In genomic region chr11:53809354-53809753, GRCm38 (mm10) we compare ENCODE assay signal across 23 mouse cellular contexts. TPM values are rescaled to one million over a fixed set of nuclear protein-coding genes. Genes with fewer than 3 reads are reported as not detected.
DNase-seq lines count a peak whose midpoint lies in the region; ATAC-seq and TF ChIP-seq lines count a peak whose summit lies in the region.
"Had no signal": no experiment of that assay in that cellular context is flagged by ENCODE, and none has a peak within 500 bp of the region (broad histone marks: within the 10 kb centered on the region; RNA-seq: fewer than 3 reads in every experiment).

No protein-coding gene starts in this region.

- no peak overlapping the region for H3K9ac ChIP-seq in liver, postnatal 0 days (replicated peaks)
- H3K9ac ChIP-seq: embryonic facial prominence, embryonic 13.5 days; forebrain, postnatal 0 days; heart, embryonic 12.5 days; hindbrain, embryonic 14.5 days; liver, embryonic 14.5 days; neural tube, embryonic 15.5 days had no signal

- WGBS in liver, postnatal 0 days (ENCODE audit: insufficient replicate concordance) = 43% methylated on average over 5 of the region's 5 CpGs
- 36% methylated on average over 5 of the region's 5 CpGs for WGBS in lung, adult 2 months

- H3K4me1 ChIP-seq in liver, postnatal 0 days (ENCODE audit: insufficient read depth) = peaks cover 24% of the 10 kb centered on the region
- peaks cover 27% of the 10 kb centered on the region for H3K4me1 ChIP-seq in lung, adult 2 months (ENCODE audit: control insufficient read depth, insufficient read depth, low read length)
- H3K4me1 ChIP-seq: embryonic facial prominence, embryonic 13.5 days; neural tube, embryonic 15.5 days had no signal

- H3K36me3 ChIP-seq in liver, postnatal 0 days (replicated peaks; ENCODE audit: insufficient read depth, low read length) = no peaks in the 10 kb centered on the region
- H3K36me3 ChIP-seq: embryonic facial prominence, embryonic 13.5 days; heart, embryonic 12.5 days; neural tube, embryonic 15.5 days had no signal

- no peak overlapping the region for H3K4me3 ChIP-seq in liver, postnatal 0 days (ENCODE audit: low read depth, low read length)
- no peak overlapping the region for H3K4me3 ChIP-seq in lung, adult 2 months (replicated peaks; ENCODE audit: extremely low read depth, low read depth, low read length)
- H3K4me3 ChIP-seq: embryonic facial prominence, embryonic 13.5 days; heart, embryonic 12.5 days; megakaryocyte, embryonic 14.5 days; myocyte; neural tube, embryonic 15.5 days had no signal

- peak; percentile 41; the same call in 1 of the 2 replicates for TF ChIP-seq POLR2A in lung, adult 2 months (IDR thresholded peaks at IDR 0.05; ENCODE audit: borderline replicate concordance, extremely low read depth, low read depth, low read length)

- no peak for TF ChIP-seq EP300 in liver, postnatal 0 days (IDR thresholded peaks at IDR 0.05; ENCODE audit: low read depth)

- H3K9me3 ChIP-seq in liver, postnatal 0 days (ENCODE audit: low read length) = no peaks in the 10 kb centered on the region
- H3K9me3 ChIP-seq: embryonic facial prominence, embryonic 13.5 days; heart, embryonic 12.5 days; megakaryocyte, embryonic 14.5 days; neural tube, embryonic 15.5 days had no signal

- H3K27ac ChIP-seq in liver, postnatal 0 days (ENCODE audit: low read depth) = 0 out of 2 replicates have a peak overlapping the region, but pooled peaks have one; percentile 34
- H3K27ac ChIP-seq: embryonic facial prominence, embryonic 13.5 days; hindbrain, embryonic 14.5 days; liver, embryonic 14.5 days; neural tube, embryonic 15.5 days had no signal

- TF ChIP-seq CTCF in liver, postnatal 0 days (IDR thresholded peaks at IDR 0.05; ENCODE audit: low read depth) = no peak
- no peak for TF ChIP-seq CTCF in lung, adult 2 months (IDR thresholded peaks at IDR 0.05; ENCODE audit: insufficient read depth, low read length)

- H3K4me2 ChIP-seq in liver, postnatal 0 days (ENCODE audit: low read depth, low read length) = no peak overlapping the region
- H3K4me2 ChIP-seq: embryonic facial prominence, embryonic 13.5 days; heart, embryonic 12.5 days; hindbrain, embryonic 14.5 days; neural tube, embryonic 15.5 days had no signal

- H3K27me3 ChIP-seq in liver, postnatal 0 days (ENCODE audit: insufficient read depth, low read length) = no peaks in the 10 kb centered on the region
- H3K27me3 ChIP-seq: embryonic facial prominence, embryonic 13.5 days; neural tube, embryonic 15.5 days had no signal

- no peak for DNase-seq in liver, postnatal 0 days
- DNase-seq in liver = no peak
- no peak for DNase-seq in lung, adult 2 months
- peak; percentile 79 for DNase-seq in lung, postnatal 36 days
- no peak for DNase-seq in neural tube, embryonic 10.5 days (ENCODE audit: extremely low spot score, low spot score)
- DNase-seq in adrenal gland, adult (ENCODE audit: inconsistent age in 2 of 2, low spot score in 1 of 2) = no peak
- DNase-seq: adrenal gland, adult 2 months; cerebellum, postnatal 10 days; forebrain, postnatal 0 days; heart, postnatal 36 days; kidney, adult 18-20 months; kidney, postnatal 14 days; midbrain, embryonic 14.5 days; right cerebral cortex, postnatal 14 days had no signal

- ATAC-seq in liver, postnatal 0 days = no peak
- ATAC-seq in inflammation-experienced regulatory T-cells, adult 6 months = no peak
- ATAC-seq: forebrain, postnatal 0 days had no signal

RNA-seq across cellular contexts. Expression of gene Gm17334, which starts 36.4 kb away (rescaled TPM):
- 0.12 and 0.23 TPM in 2 replicates for polyA plus RNA-seq in liver, postnatal 0 days (2015; fragmentation: Nextera tagmentation; extraction: Ambion mirVana)
- 4.6 and 4.7 TPM in 2 replicates for polyA plus RNA-seq in lung, adult 2 months (2012; rRNA removed)
- polyA plus RNA-seq in inflammation-experienced regulatory T-cells, adult 6 months (2017; shearing (Covaris generic)) = 1 to 10 TPM; 5.6 to 9.0 (median 6.7) TPM
- polyA plus RNA-seq: embryonic facial prominence, embryonic 13.5 days; forebrain, postnatal 0 days; heart, embryonic 12.5 days; hindbrain, embryonic 14.5 days; limb, embryonic 11.5 days; liver, embryonic 14.5 days; neural tube, embryonic 15.5 days had no signal

RNA-seq across cellular contexts. Expression of gene Irf1, which starts 39.5 kb away (rescaled TPM):
- polyA plus RNA-seq in liver, postnatal 0 days (2015; fragmentation: Nextera tagmentation; extraction: Ambion mirVana) = 22.0 and 24.5 TPM in 2 replicates
- 130 and 190 TPM in 2 replicates for polyA plus RNA-seq in lung, adult 2 months (2012; rRNA removed)
- 100 to 1,000 TPM; 273 to 355 (median 291) TPM for polyA plus RNA-seq in inflammation-experienced regulatory T-cells, adult 6 months (2017; shearing (Covaris generic))

RNA-seq across cellular contexts. Expression of gene Gm12216, which starts 49.7 kb away (rescaled TPM):
- 1.1 and 1.5 TPM in 2 replicates for polyA plus RNA-seq in liver, postnatal 0 days (2015; fragmentation: Nextera tagmentation; extraction: Ambion mirVana)
- 19.8 and 28.7 TPM in 2 replicates for polyA plus RNA-seq in lung, adult 2 months (2012; rRNA removed)
- 10 to 100 TPM; 19.8 to 38.0 (median 32.6) TPM for polyA plus RNA-seq in inflammation-experienced regulatory T-cells, adult 6 months (2017; shearing (Covaris generic))
- polyA plus RNA-seq: embryonic facial prominence, embryonic 13.5 days; hindbrain, embryonic 14.5 days; limb, embryonic 11.5 days had no signal
